Mouse (Mus musculus) spleen, adult 2 months (tissue): ENCODE measurements at regions not wholly inside any gene's neighbourhood (a gene's known extent, or its start where the extent isn't known, plus 50 kb on each side); places are given as distances from the start of the nearest gene placed in this dataset.

Source experiments
- DNase-seq, 2 experiments: peaks; one replicate each; pipeline versions ENCODE4 v3.0.0 to v3.0.0-alpha.2; 2012 to 2021; ENCODE audit warnings: low spot score in 2 of 2, low read depth in 1 of 2
- H3K27ac ChIP-seq: fragments of 200-500 bp; 2 replicates; pipeline ENCODE4 v1.5.1; 2012; ENCODE audit warnings: low read length, inconsistent platforms; ENCODE audit not compliant: insufficient read depth
- H3K27me3 ChIP-seq: fragments of 200-500 bp; 2 replicates; pipeline ENCODE4 v1.6.1; 2012; ENCODE audit warnings: mild to moderate bottlenecking, moderate library complexity, low read length, inconsistent platforms; ENCODE audit not compliant: control insufficient read depth, insufficient read depth
- H3K36me3 ChIP-seq: fragments of 200-500 bp; 2 replicates; pipeline ENCODE4 v1.6.1; 2012; ENCODE audit warnings: mild to moderate bottlenecking, low read length, inconsistent platforms; ENCODE audit not compliant: control insufficient read depth, insufficient read depth
- H3K4me1 ChIP-seq: fragments of 200-500 bp; 2 replicates; pipeline ENCODE4 v1.6.1; 2011; ENCODE audit warnings: inconsistent platforms; ENCODE audit not compliant: control insufficient read depth, insufficient read depth, insufficient read length
- H3K4me3 ChIP-seq: fragments of 200-500 bp; 2 replicates; pipeline ENCODE4 v1.5.1; 2011; ENCODE audit warnings: mild to moderate bottlenecking, inconsistent platforms; ENCODE audit not compliant: insufficient read depth, insufficient read length; ENCODE audit errors: extremely low read depth
- CTCF ChIP-seq: fragments of 200-500 bp; IDR thresholded peaks from 2 replicates; pipeline ENCODE4 v1.5.1; 2011; ENCODE audit warnings: mild to moderate bottlenecking, inconsistent platforms; ENCODE audit not compliant: insufficient read depth, insufficient read length, insufficient replicate concordance; ENCODE audit errors: extremely low read depth
- POLR2A ChIP-seq: fragments of 200-500 bp; IDR thresholded peaks from 2 replicates; pipeline ENCODE4 v1.6.1; 2011; ENCODE audit warnings: low read depth, low read length, inconsistent platforms
- WGBS: fragments of 180-500 bp; shearing (Covaris S2); methylation state at CpG from one replicate; pipeline ENCODE4 v1.1.7; 2018; 5-methylcytosine and 5-hydroxymethylcytosine counted together

DNA sequence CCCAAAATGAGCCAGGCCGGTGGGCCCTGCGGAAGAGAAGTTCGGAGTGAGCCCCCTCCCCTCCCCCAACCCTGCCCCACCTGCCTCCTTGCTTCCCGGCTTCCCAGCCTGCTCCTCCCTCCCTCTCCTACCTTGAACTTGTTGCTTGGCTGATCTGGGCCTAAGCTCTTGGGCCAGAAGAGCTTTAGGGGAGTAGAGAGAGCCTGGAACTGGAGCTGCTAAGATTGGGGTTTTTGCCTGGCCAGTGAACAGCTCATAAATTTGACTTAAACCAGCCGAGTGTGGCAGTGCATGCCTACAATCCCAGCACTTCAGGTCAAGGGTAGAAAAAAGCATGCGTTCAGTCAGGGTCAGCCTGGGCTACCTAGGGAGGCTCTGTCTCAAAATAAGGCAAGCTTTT is 83.5 kb upstream of the Rpl38 start:
- Histone ChIP-seq H3K27me3 (no peaks in the 10 kb centered on the region), H3K27ac (no peak overlapping the region), H3K36me3 (no peaks in the 10 kb centered on the region), H3K4me1 (no peaks in the 10 kb centered on the region), H3K4me3 (no peak overlapping the region)
- DNase-seq, result no peak
- WGBS, result 91% methylated on average over 6 of the region's 6 CpGs
- TF ChIP-seq POLR2A, result no peak
- TF ChIP-seq CTCF, result no peak

DNA sequence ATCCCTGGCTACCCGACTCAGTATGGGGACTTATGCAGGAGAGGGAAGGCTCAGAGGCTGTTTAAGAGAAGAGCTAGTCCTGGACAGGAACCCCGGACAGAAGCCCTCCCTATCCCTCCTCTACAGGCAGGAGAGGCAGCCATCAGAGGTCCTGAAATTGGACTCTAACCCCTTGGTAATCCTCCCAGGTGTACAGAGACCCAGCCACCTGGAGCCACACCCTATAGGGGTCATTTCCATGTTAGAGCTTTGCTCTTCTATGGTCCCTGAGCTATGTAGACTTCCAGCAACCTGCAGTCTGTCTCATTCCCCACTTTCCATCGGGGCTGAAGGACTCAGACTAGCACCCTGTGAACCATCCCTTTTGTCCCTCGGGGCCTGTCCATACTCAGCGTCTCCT is 84.2 kb upstream of the Rpl38 start:
- Histone ChIP-seq H3K27ac (no peak overlapping the region), H3K4me3 (no peak overlapping the region), H3K36me3 (no peaks in the 10 kb centered on the region), H3K27me3 (no peaks in the 10 kb centered on the region), H3K4me1 (no peaks in the 10 kb centered on the region)
- no peak for DNase-seq
- 86% methylated on average over 5 of the region's 5 CpGs for WGBS
- TF ChIP-seq CTCF (no peak), POLR2A (no peak)

- Histone ChIP-seq H3K4me1 (no peaks in the 10 kb centered on the region), H3K27me3 (no peaks in the 10 kb centered on the region), H3K4me3 (no peak overlapping the region), H3K36me3 (no peaks in the 10 kb centered on the region), H3K27ac (no peak overlapping the region)
- TF ChIP-seq POLR2A (no peak), CTCF (no peak)
- WGBS, result 78% methylated on average over 2 of the region's 2 CpGs
- no peak for DNase-seq
Observed at GRCm38 (mm10) chr11:114579986-114580385, 88.3 kb upstream of the Rpl38 start.

DNA sequence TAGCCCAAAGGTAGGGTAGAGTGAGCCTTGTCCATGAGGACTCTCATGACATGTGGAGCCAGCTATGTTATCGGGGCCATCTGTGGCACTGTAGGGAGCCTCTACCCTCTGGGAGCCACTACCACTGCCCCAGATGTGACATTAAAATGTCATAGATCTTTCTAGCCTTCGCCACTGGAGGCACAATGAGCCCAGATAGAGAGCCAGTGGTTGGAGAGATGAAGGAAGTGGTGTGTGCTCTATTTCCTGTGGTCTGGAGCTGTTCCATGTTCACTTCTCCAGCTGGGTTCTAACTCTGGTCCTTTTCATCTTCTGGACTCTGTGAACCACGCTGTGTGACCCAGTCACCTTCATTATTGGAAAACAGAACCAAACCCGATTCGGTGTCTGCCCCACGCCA is 89.8 kb upstream of the Rpl38 start:
- 41% methylated on average over 6 of the region's 6 CpGs for WGBS
- DNase-seq, result no peak
- TF ChIP-seq CTCF (no peak), POLR2A (no peak)
- H3K36me3 ChIP-seq, result no peaks in the 10 kb centered on the region
- H3K4me1 ChIP-seq, result no peaks in the 10 kb centered on the region
- H3K4me3 ChIP-seq, result no peak overlapping the region
- H3K27me3 ChIP-seq, result no peaks in the 10 kb centered on the region
- no peak overlapping the region for H3K27ac ChIP-seq

- no peak overlapping the region for H3K27ac ChIP-seq
- 80% methylated on average over 8 of the region's 8 CpGs for WGBS
- no peak overlapping the region for H3K4me3 ChIP-seq
- H3K36me3 ChIP-seq, result no peaks in the 10 kb centered on the region
- H3K4me1 ChIP-seq, result no peaks in the 10 kb centered on the region
- no peak for DNase-seq
- TF ChIP-seq CTCF (no peak), POLR2A (no peak)
- H3K27me3 ChIP-seq, result no peaks in the 10 kb centered on the region
Observed at GRCm38 (mm10) chr11:114576803-114577202, 91.5 kb upstream of the Rpl38 start.

- H3K4me3 ChIP-seq, result no peak overlapping the region
- TF ChIP-seq POLR2A (no peak), CTCF (no peak)
- 46% methylated on average over 20 of the region's 20 CpGs for WGBS
- no peak overlapping the region for H3K27ac ChIP-seq
- H3K36me3 ChIP-seq, result no peaks in the 10 kb centered on the region
- H3K27me3 ChIP-seq, result 0 out of 2 replicates have a peak, but pooled peaks cover 1% of the 10 kb centered on the region
- DNase-seq, result no peak
- H3K4me1 ChIP-seq, result no peaks in the 10 kb centered on the region
Observed at GRCm38 (mm10) chr11:114571144-114571869, 97.0 kb upstream of the Rpl38 start.

- Histone ChIP-seq H3K4me3 (no peak overlapping the region), H3K27me3 (0 out of 2 replicates have a peak, but pooled peaks cover 1% of the 10 kb centered on the region), H3K27ac (no peak overlapping the region), H3K4me1 (no peaks in the 10 kb centered on the region), H3K36me3 (no peaks in the 10 kb centered on the region)
- TF ChIP-seq POLR2A (no peak), CTCF (no peak)
- WGBS, result 93% methylated on average over 5 of the region's 5 CpGs
- no peak for DNase-seq
Observed at GRCm38 (mm10) chr11:114570076-114570475, 98.2 kb upstream of the Rpl38 start.
